Mouse (Mus musculus) midbrain, embryonic 14.5 days (tissue): ENCODE data around the gene Dzank1. TPM values are rescaled to one million over a fixed set of nuclear protein-coding genes. Genes with fewer than 3 reads are reported as not detected.

Source experiments
- polyA plus RNA-seq: library from polyadenylated mRNA; unstranded; fragments of >200 nt; fragmentation: Nextera tagmentation; extraction: Ambion mirVana; gene quantifications from 2 replicates; pipeline ENCODE4 v1.2.1, GENCODE M21; 2014

The Dzank1 gene
- polyA plus RNA-seq, 1 experiment from 2014 or later = 13.1 TPM

Other genes with a start within 250 kb of the Dzank1 start
- not detected in 2 replicates for gene Ovol2, start 195.3 kb downstream of the Dzank1 start, polyA plus RNA-seq
- 24.0 and 25.5 TPM in 2 replicates for gene Kat14, start 158.4 kb downstream of the Dzank1 start, polyA plus RNA-seq
- 3.1 TPM in 1 of 2 replicates, not detected in the other for gene Pet117, start 158.4 kb downstream of the Dzank1 start, polyA plus RNA-seq
- gene Polr3f, start 304 bp upstream of the Dzank1 start, polyA plus RNA-seq = 25.6 and 31.7 TPM in 2 replicates
- 55.6 and 64.4 TPM in 2 replicates for gene Rbbp9, start 23.5 kb upstream of the Dzank1 start, polyA plus RNA-seq
- 47.2 and 69.8 TPM in 2 replicates for gene Sec23b, start 28.8 kb upstream of the Dzank1 start, polyA plus RNA-seq
- 55.4 and 70.5 TPM in 2 replicates for gene Smim26, start 66.6 kb upstream of the Dzank1 start, polyA plus RNA-seq
- gene Dtd1, start 72.5 kb upstream of the Dzank1 start, polyA plus RNA-seq = 118 and 146 TPM in 2 replicates